Mouse (Mus musculus): ENCODE results near the gene Rpl36a-ps1.
"Not testable (repeated sequence)": the region's sequence is repeated elsewhere in the genome, so short reads cannot be mapped to it uniquely, and the experiment has no call there.

Rpl36a-ps1 gene

GRCm38 (mm10) chr14:98994218-98994617 is at the start of gene Rpl36a-ps1:
Gene Rpl36a-ps1, minus strand, starts transcription at chr14:98994318.
- no peak for DNase-seq (ENCODE audit: extremely low spot score, low spot score)

- DNase-seq (ENCODE audit: extremely low spot score, low spot score), result no peak
Observed at GRCm38 (mm10) chr14:99043499-99043898, 49.4 kb upstream of the Rpl36a-ps1 start.

GRCm38 (mm10) chr14:99041416-99041815 is 47.3 kb upstream of the Rpl36a-ps1 start:
- no peak for DNase-seq (ENCODE audit: extremely low spot score, low spot score)

GRCm38 (mm10) chr14:99039308-99039707 is 45.2 kb upstream of the Rpl36a-ps1 start:
- DNase-seq (ENCODE audit: extremely low spot score, low spot score), result not testable (repeated sequence)

- DNase-seq (ENCODE audit: extremely low spot score, low spot score), result no peak
Observed at GRCm38 (mm10) chr14:99037703-99038102, 43.6 kb upstream of the Rpl36a-ps1 start.

- DNase-seq (ENCODE audit: extremely low spot score, low spot score), result no peak
Observed at GRCm38 (mm10) chr14:99036039-99036438, 41.9 kb upstream of the Rpl36a-ps1 start.

GRCm38 (mm10) chr14:99034851-99035250 is 40.7 kb upstream of the Rpl36a-ps1 start:
- not testable (repeated sequence) for DNase-seq (ENCODE audit: extremely low spot score, low spot score)

GRCm38 (mm10) chr14:99032596-99032995 is 38.5 kb upstream of the Rpl36a-ps1 start:
- no peak for DNase-seq (ENCODE audit: extremely low spot score, low spot score)

GRCm38 (mm10) chr14:99031337-99031873 is 37.3 kb upstream of the Rpl36a-ps1 start:
- no peak for DNase-seq (ENCODE audit: extremely low spot score, low spot score)

- no peak for DNase-seq (ENCODE audit: extremely low spot score, low spot score)
Observed at GRCm38 (mm10) chr14:99029987-99030386, 35.9 kb upstream of the Rpl36a-ps1 start.

- DNase-seq (ENCODE audit: extremely low spot score, low spot score), result no peak
Observed at GRCm38 (mm10) chr14:99022346-99023086, 28.4 kb upstream of the Rpl36a-ps1 start.

- no peak for DNase-seq (ENCODE audit: extremely low spot score, low spot score)
Observed at GRCm38 (mm10) chr14:99019136-99019808, 25.2 kb upstream of the Rpl36a-ps1 start.

- DNase-seq (ENCODE audit: extremely low spot score, low spot score), result no peak
Observed at GRCm38 (mm10) chr14:99018691-99019090, 24.6 kb upstream of the Rpl36a-ps1 start.

- DNase-seq (ENCODE audit: extremely low spot score, low spot score), result no peak
Observed at GRCm38 (mm10) chr14:99010920-99011313, 16.8 kb upstream of the Rpl36a-ps1 start.

- no peak for DNase-seq (ENCODE audit: extremely low spot score, low spot score)
Observed at GRCm38 (mm10) chr14:99010224-99010919, 16.3 kb upstream of the Rpl36a-ps1 start.

GRCm38 (mm10) chr14:98992482-98992881 is 1.6 kb downstream of the Rpl36a-ps1 start:
- DNase-seq (ENCODE audit: extremely low spot score, low spot score), result no peak

GRCm38 (mm10) chr14:98990636-98991035 is 3.5 kb downstream of the Rpl36a-ps1 start:
- no peak for DNase-seq (ENCODE audit: extremely low spot score, low spot score)

GRCm38 (mm10) chr14:98989818-98990217 is 4.3 kb downstream of the Rpl36a-ps1 start:
- no peak for DNase-seq (ENCODE audit: extremely low spot score, low spot score)

- DNase-seq (ENCODE audit: extremely low spot score, low spot score), result no peak
Observed at GRCm38 (mm10) chr14:98971921-98972320, 22.2 kb downstream of the Rpl36a-ps1 start.

- no peak for DNase-seq (ENCODE audit: extremely low spot score, low spot score)
Observed at GRCm38 (mm10) chr14:98958978-98959658, 35.0 kb downstream of the Rpl36a-ps1 start.

GRCm38 (mm10) chr14:98956788-98957187 is 37.3 kb downstream of the Rpl36a-ps1 start:
- no peak for DNase-seq (ENCODE audit: extremely low spot score, low spot score)

Measured in neural tube, embryonic 10.5 days (tissue).